Mouse (Mus musculus) hindbrain, postnatal 0 days (tissue): Measurements from ENCODE around the gene Rnf31. TPM values are rescaled to one million over a fixed set of nuclear protein-coding genes. Genes with fewer than 3 reads are reported as not detected.

ENCODE experiments used
- ATAC-seq: fragments of 200-750 bp; cut with Nextera tagmentation; 2 replicates; pipeline ENCODE4 v1.8.0; 2017; ENCODE audit warnings: mild to moderate bottlenecking, moderate TSS enrichment, moderate library complexity
- DNase-seq: peaks from one replicate; pipeline ENCODE4 v3.0.0-alpha.2; 2015; ENCODE audit warnings: low spot score
- H3K27ac ChIP-seq: fragments of 300-500 bp; sonication (generic); 2 replicates; pipeline ENCODE4 v1.5.1; 2014; ENCODE audit warnings: mild to moderate bottlenecking
- H3K27me3 ChIP-seq: fragments of 300-500 bp; sonication (generic); 2 replicates; pipeline ENCODE4 v1.6.1; 2014; ENCODE audit warnings: low read length, mixed read lengths; ENCODE audit not compliant: insufficient read depth
- H3K36me3 ChIP-seq: fragments of 300-500 bp; sonication (generic); 2 replicates; pipeline ENCODE4 v1.6.1; 2014; ENCODE audit warnings: low read length, mixed read lengths; ENCODE audit not compliant: insufficient read depth
- H3K4me1 ChIP-seq: fragments of 300-500 bp; sonication (generic); 2 replicates; pipeline ENCODE4 v1.6.1; 2014; ENCODE audit warnings: antibody characterized with exemption, low read length, mixed read lengths; ENCODE audit not compliant: insufficient read depth
- H3K4me2 ChIP-seq: fragments of 300-500 bp; sonication (generic); 2 replicates; pipeline ENCODE4 v1.6.1; 2014; ENCODE audit warnings: low read depth, mild to moderate bottlenecking, low read length, moderate library complexity, mixed read lengths
- H3K4me3 ChIP-seq: fragments of 300-500 bp; sonication (generic); 2 replicates; pipeline ENCODE4 v1.5.1; 2014; ENCODE audit warnings: low read length
- H3K9ac ChIP-seq: fragments of 300-500 bp; sonication (generic); replicated peaks from 2 replicates; pipeline ENCODE4 v1.6.1; 2014; ENCODE audit warnings: mild to moderate bottlenecking, low read length, moderate library complexity, mixed read lengths
- H3K9me3 ChIP-seq: fragments of 300-500 bp; sonication (generic); 2 replicates; pipeline ENCODE4 v1.6.1; 2016; ENCODE audit warnings: low read length, mixed read lengths
- CTCF ChIP-seq: IDR thresholded peaks from 2 replicates; pipeline ENCODE4 v1.5.1; 2016; ENCODE audit warnings: antibody characterized with exemption, control low read depth, low read depth
- WGBS: fragments of 180-500 bp; shearing (Covaris S2); extraction: QIAGEN DNeasy Blood & Tissue Kit; methylation state at CpG from one replicate; pipeline ENCODE4 v1.1.7; 2014; 5-methylcytosine and 5-hydroxymethylcytosine counted together
- polyA plus RNA-seq: library from polyadenylated mRNA; unstranded; fragments of >200 nt; fragmentation: Nextera tagmentation; extraction: Ambion mirVana; gene quantifications from 2 replicates; pipeline ENCODE4 v1.2.1, GENCODE M21; 2015
- total RNA-seq: library from RNA; depleted of rRNA; stranded (reverse); fragments of >200 nt; gene quantifications from 2 replicates; pipeline ENCODE4 v1.2.3, GENCODE M21; 2014

Rnf31 gene
- total and polyA plus RNA-seq, 2 experiments from 2014 or later = 21.2 to 25.5 TPM

DNA sequence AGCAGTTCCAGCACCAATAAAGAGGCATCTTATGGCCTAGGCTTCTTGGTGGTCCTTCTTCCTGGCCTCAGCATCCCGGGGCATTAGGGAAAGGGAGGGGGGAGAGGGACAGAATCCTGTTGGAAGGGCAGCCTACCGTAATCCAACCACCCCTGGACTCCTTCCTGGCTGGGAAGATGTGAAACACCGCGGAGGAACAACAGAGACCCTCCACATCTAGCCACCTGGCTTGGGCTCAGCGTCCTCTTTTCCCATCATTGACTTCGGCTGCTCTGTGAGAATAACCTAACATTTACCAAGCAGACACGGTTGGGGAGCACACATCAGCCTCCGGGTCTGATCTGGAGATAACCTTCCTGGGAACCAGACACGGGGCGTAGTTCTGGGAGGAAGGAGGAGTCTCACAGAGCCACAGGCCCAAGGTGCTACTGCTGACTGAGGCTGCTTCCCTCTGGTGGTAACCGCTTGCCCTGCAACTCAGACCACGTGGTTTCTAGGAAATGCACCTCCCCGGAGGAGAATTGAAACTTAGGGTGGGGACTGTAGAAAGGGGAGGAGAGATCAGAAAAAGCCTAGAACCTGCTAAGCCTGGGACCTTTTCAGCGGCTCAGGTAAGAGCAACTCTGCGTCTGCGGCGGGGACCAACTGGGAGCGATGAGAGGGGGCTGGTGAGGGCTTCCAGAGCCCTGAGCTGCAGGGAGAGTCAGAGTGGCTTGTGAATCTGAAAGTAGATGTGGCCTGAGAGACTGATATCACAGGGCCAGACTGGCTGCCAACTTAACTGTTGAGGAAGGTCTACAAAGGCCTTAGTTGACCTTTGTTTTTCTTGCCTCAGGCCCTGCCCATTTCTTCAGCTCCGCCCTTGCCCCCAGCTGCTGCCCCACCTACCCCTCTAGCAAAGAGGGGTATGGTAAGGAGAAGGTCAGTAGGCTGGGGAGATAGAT, 12.4 kb downstream of the Rnf31 start:
- 23% methylated on average over 19 of the region's 19 CpGs for WGBS
- peak overlapping the region; percentile 62 for H3K27ac ChIP-seq
- ATAC-seq = peak; percentile 93
- DNase-seq = peak; percentile 93
- TF ChIP-seq CTCF = peak; percentile 94
- peak overlapping the region; percentile 29 for H3K4me3 ChIP-seq
- H3K9ac ChIP-seq = peak overlapping the region; percentile 33; the same call in 1 of the 2 replicates
- H3K27me3 ChIP-seq = no peaks in the 10 kb centered on the region
- H3K9me3 ChIP-seq = no peaks in the 10 kb centered on the region
- H3K4me2 ChIP-seq = peak overlapping the region; percentile 50
- peaks cover 61% of the 10 kb centered on the region for H3K36me3 ChIP-seq
- no peaks in the 10 kb centered on the region for H3K4me1 ChIP-seq

DNA sequence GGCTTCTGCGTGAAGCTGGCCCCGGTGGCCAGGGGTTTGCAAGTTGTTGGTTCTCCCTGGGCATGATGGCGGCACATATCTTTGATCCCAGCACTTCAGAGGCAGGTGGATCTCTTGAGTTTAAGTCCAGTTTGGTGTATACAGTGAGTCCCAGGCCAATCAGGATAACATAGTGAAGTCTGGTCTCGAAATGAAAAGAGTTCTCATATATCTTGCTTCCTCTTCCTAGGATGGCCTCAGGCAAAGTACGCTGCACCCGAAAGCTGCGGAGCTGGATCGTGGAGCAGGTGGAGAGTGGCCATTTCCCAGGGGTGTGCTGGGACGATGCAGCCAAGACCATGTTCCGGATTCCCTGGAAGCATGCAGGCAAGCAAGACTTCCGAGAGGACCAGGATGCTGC, 13.3 kb downstream of the Rnf31 start:
- ATAC-seq = no peak
- no peak for TF ChIP-seq CTCF
- no peaks in the 10 kb centered on the region for H3K27me3 ChIP-seq
- H3K4me1 ChIP-seq = no peaks in the 10 kb centered on the region
- H3K27ac ChIP-seq = no peak overlapping the region
- no peak for DNase-seq
- no peak overlapping the region for H3K9ac ChIP-seq
- H3K4me2 ChIP-seq = peak overlapping the region; percentile 50
- H3K4me3 ChIP-seq = no peak overlapping the region
- no peaks in the 10 kb centered on the region for H3K9me3 ChIP-seq
- WGBS = 91% methylated on average over 11 of the region's 11 CpGs
- peaks cover 58% of the 10 kb centered on the region for H3K36me3 ChIP-seq

- Histone ChIP-seq H3K9me3 (no peaks in the 10 kb centered on the region), H3K4me2 (no peak overlapping the region), H3K4me3 (no peak overlapping the region), H3K9ac (no peak overlapping the region), H3K36me3 (peaks cover 50% of the 10 kb centered on the region), H3K4me1 (no peaks in the 10 kb centered on the region), H3K27me3 (no peaks in the 10 kb centered on the region), H3K27ac (no peak overlapping the region)
- DNase-seq = no peak
- no peak for TF ChIP-seq CTCF
- WGBS = 93% methylated on average over 16 of the region's 16 CpGs
- no peak for ATAC-seq
These were observed 14.4 kb downstream of the Rnf31 start for GRCm38 (mm10) chr14:55605743-55606459.

GRCm38 (mm10) chr14:55608339-55608738, 16.8 kb downstream of the Rnf31 start:
- peaks cover 31% of the 10 kb centered on the region for H3K36me3 ChIP-seq
- 95% methylated on average over 6 of the region's 6 CpGs for WGBS
- no peak overlapping the region for H3K4me2 ChIP-seq
- no peak overlapping the region for H3K4me3 ChIP-seq
- H3K27me3 ChIP-seq = no peaks in the 10 kb centered on the region
- ATAC-seq (no peak), DNase-seq (no peak)
- no peak overlapping the region for H3K27ac ChIP-seq
- TF ChIP-seq CTCF = no peak
- no peaks in the 10 kb centered on the region for H3K4me1 ChIP-seq
- H3K9ac ChIP-seq = no peak overlapping the region
- no peaks in the 10 kb centered on the region for H3K9me3 ChIP-seq

- WGBS = 65% methylated on average over 6 of the region's 6 CpGs
- Histone ChIP-seq H3K27me3 (no peaks in the 10 kb centered on the region), H3K9me3 (no peaks in the 10 kb centered on the region)
These were observed 21.8 kb downstream of the Rnf31 start for GRCm38 (mm10) chr14:55613346-55613745.

GRCm38 (mm10) chr14:55614565-55615178, 23.2 kb downstream of the Rnf31 start:
- Histone ChIP-seq H3K4me2 (no peak overlapping the region), H3K27ac (no peak overlapping the region)
- ATAC-seq = no peak

More at GRCm38 (mm10) chr14:55613346-55613745, 21.8 kb downstream of the Rnf31 start:
- Histone ChIP-seq H3K4me1 (no peaks in the 10 kb centered on the region), H3K27ac (no peak overlapping the region), H3K36me3 (peaks cover 10% of the 10 kb centered on the region; the same call in 1 of the 2 replicates), H3K4me3 (no peak overlapping the region), H3K9ac (no peak overlapping the region), H3K4me2 (no peak overlapping the region)
- ATAC-seq = no peak
- no peak for DNase-seq
- TF ChIP-seq CTCF = no peak

More at GRCm38 (mm10) chr14:55614565-55615178, 23.2 kb downstream of the Rnf31 start:
- Histone ChIP-seq H3K9me3 (no peaks in the 10 kb centered on the region), H3K4me1 (no peaks in the 10 kb centered on the region), H3K9ac (no peak overlapping the region), H3K27me3 (no peaks in the 10 kb centered on the region), H3K4me3 (no peak overlapping the region), H3K36me3 (peaks cover 3% of the 10 kb centered on the region; the same call in 1 of the 2 replicates)
- WGBS = 78% methylated on average over 7 of the region's 7 CpGs
- no peak for DNase-seq
- TF ChIP-seq CTCF = no peak
